Mouse (Mus musculus) forebrain, embryonic 16.5 days (tissue): ENCODE results near the gene Gltpd2. TPM values are rescaled to one million over a fixed set of nuclear protein-coding genes. Genes with fewer than 3 reads are reported as not detected.

Experiments
- ATAC-seq: fragments of 200-750 bp; cut with Nextera tagmentation; 2 replicates; pipeline ENCODE4 v1.8.0; 2017; ENCODE audit warnings: mild to moderate bottlenecking, moderate library complexity
- H3K27ac ChIP-seq: fragments of 300-500 bp; sonication (generic); 2 replicates; pipeline ENCODE4 v1.5.1; 2014; ENCODE audit warnings: low read length, control low read depth
- H3K27me3 ChIP-seq: fragments of 300-500 bp; sonication (generic); replicated peaks from 2 replicates; pipeline ENCODE4 v1.6.1; 2014; ENCODE audit warnings: low read length; ENCODE audit not compliant: control insufficient read depth, insufficient read depth
- H3K36me3 ChIP-seq: fragments of 300-500 bp; sonication (generic); 2 replicates; pipeline ENCODE4 v1.6.1; 2014; ENCODE audit not compliant: control insufficient read depth, insufficient read depth
- H3K4me1 ChIP-seq: fragments of 300-500 bp; sonication (generic); replicated peaks from 2 replicates; pipeline ENCODE4 v1.6.1; 2014; ENCODE audit warnings: low read length; ENCODE audit not compliant: control insufficient read depth, insufficient read depth
- H3K4me2 ChIP-seq: fragments of 300-500 bp; sonication (generic); 2 replicates; pipeline ENCODE4 v1.6.1; 2014; ENCODE audit warnings: mild to moderate bottlenecking, low read length, control low read depth
- H3K4me3 ChIP-seq: fragments of 300-500 bp; sonication (generic); replicated peaks from 2 replicates; pipeline ENCODE4 v1.5.1; 2014; ENCODE audit warnings: mild to moderate bottlenecking, low read length, control low read depth
- H3K9ac ChIP-seq: fragments of 300-500 bp; sonication (generic); replicated peaks from 2 replicates; pipeline ENCODE4 v1.6.1; 2014; ENCODE audit warnings: low read depth, low read length, control low read depth
- H3K9me3 ChIP-seq: fragments of 300-500 bp; sonication (generic); 2 replicates; pipeline ENCODE4 v1.6.1; 2016; ENCODE audit warnings: low read length; ENCODE audit not compliant: control insufficient read depth
- whole genome bisulfite sequencing: fragments of 180-500 bp; shearing (Covaris S2); extraction: QIAGEN DNeasy Blood & Tissue Kit; methylation state at CpG from one replicate; pipeline ENCODE4 v1.1.7; 2014; 5-methylcytosine and 5-hydroxymethylcytosine counted together
- polyA plus RNA-seq: library from polyadenylated mRNA; unstranded; fragments of >200 nt; fragmentation: Nextera tagmentation; extraction: Ambion mirVana; gene quantifications from 2 replicates; pipeline ENCODE4 v1.2.1, GENCODE M21; 2015

Gene Gltpd2
- polyA plus RNA-seq, 1 experiment from 2014 or later, result 0.18 TPM

GRCm38 (mm10) chr11:70499566-70500475, 19.2 kb upstream of the Gltpd2 start:
- H3K9me3 ChIP-seq, result no peaks in the 10 kb centered on the region
- no peak overlapping the region for H3K4me2 ChIP-seq
- no peaks in the 10 kb centered on the region for H3K4me1 ChIP-seq
- 63% methylated on average over 14 of the region's 14 CpGs for WGBS
- no peaks in the 10 kb centered on the region for H3K27me3 ChIP-seq
- no peak for ATAC-seq
- no peak overlapping the region for H3K9ac ChIP-seq
- no peak overlapping the region for H3K27ac ChIP-seq
- H3K4me3 ChIP-seq, result no peak overlapping the region
- no peaks in the 10 kb centered on the region for H3K36me3 ChIP-seq

GRCm38 (mm10) chr11:70500476-70500812, 18.6 kb upstream of the Gltpd2 start:
- Histone ChIP-seq H3K4me3 (no peak overlapping the region), H3K27ac (no peak overlapping the region), H3K9me3 (no peaks in the 10 kb centered on the region), H3K4me1 (no peaks in the 10 kb centered on the region), H3K27me3 (no peaks in the 10 kb centered on the region), H3K36me3 (no peaks in the 10 kb centered on the region), H3K9ac (no peak overlapping the region), H3K4me2 (no peak overlapping the region)
- ATAC-seq, result no peak
- WGBS, result 94% methylated on average over 1 of the region's 1 CpGs

- H3K9me3 ChIP-seq, result no peaks in the 10 kb centered on the region
- H3K4me3 ChIP-seq, result no peak overlapping the region
- no peak overlapping the region for H3K4me2 ChIP-seq
- ATAC-seq, result no peak
- no peaks in the 10 kb centered on the region for H3K36me3 ChIP-seq
- no peaks in the 10 kb centered on the region for H3K4me1 ChIP-seq
- WGBS, result 74% methylated on average over 3 of the region's 3 CpGs
- H3K27me3 ChIP-seq, result no peaks in the 10 kb centered on the region
- no peak overlapping the region for H3K9ac ChIP-seq
- no peak overlapping the region for H3K27ac ChIP-seq
Measured at GRCm38 (mm10) chr11:70502018-70502417, 17.0 kb upstream of the Gltpd2 start.

- Histone ChIP-seq H3K4me2 (no peak within 1 kb of the TSS), H3K4me3 (no peak within 1 kb of the TSS)
- ATAC-seq, result no peak
Measured at GRCm38 (mm10) chr11:70504970-70505369, 14.0 kb upstream of the Gltpd2 start, which contains the start of gene Tm4sf5. Tm4sf5 (plus strand) TSS chr11:70505244.

GRCm38 (mm10) chr11:70506385-70506784, 12.6 kb upstream of the Gltpd2 start:
- H3K9me3 ChIP-seq, result no peaks in the 10 kb centered on the region
- no peaks in the 10 kb centered on the region for H3K36me3 ChIP-seq
- 30% methylated on average over 4 of the region's 4 CpGs for WGBS
- H3K4me3 ChIP-seq, result no peak overlapping the region
- no peak for ATAC-seq
- H3K9ac ChIP-seq, result no peak overlapping the region
- no peak overlapping the region for H3K4me2 ChIP-seq
- no peak overlapping the region for H3K27ac ChIP-seq
- peaks cover 4% of the 10 kb centered on the region; the same call in 1 of the 2 replicates for H3K4me1 ChIP-seq
- H3K27me3 ChIP-seq, result 0 out of 2 replicates have a peak, but pooled peaks cover 2% of the 10 kb centered on the region

More at GRCm38 (mm10) chr11:70504970-70505369, 14.0 kb upstream of the Gltpd2 start, which contains the start of gene Tm4sf5:
- WGBS, result 88% methylated on average over 9 of the region's 9 CpGs
- Histone ChIP-seq H3K27me3 (0 out of 2 replicates have a peak, but pooled peaks cover 2% of the 10 kb centered on the region), H3K9me3 (no peaks in the 10 kb centered on the region), H3K4me1 (peaks cover 2% of the 10 kb centered on the region; the same call in 1 of the 2 replicates), H3K27ac (no peak within 1 kb of the TSS), H3K9ac (no peak within 1 kb of the TSS), H3K36me3 (no peaks in the 10 kb centered on the region)

- Histone ChIP-seq H3K4me3 (no peak overlapping the region), H3K27ac (no peak overlapping the region), H3K36me3 (no peaks in the 10 kb centered on the region), H3K4me2 (no peak overlapping the region), H3K9me3 (no peaks in the 10 kb centered on the region), H3K4me1 (peaks cover 4% of the 10 kb centered on the region; the same call in 1 of the 2 replicates), H3K9ac (no peak overlapping the region), H3K27me3 (0 out of 2 replicates have a peak, but pooled peaks cover 2% of the 10 kb centered on the region)
- ATAC-seq, result no peak
- 73% methylated on average over 7 of the region's 7 CpGs for WGBS
Measured at GRCm38 (mm10) chr11:70506962-70507515, 12.0 kb upstream of the Gltpd2 start.

- 0 out of 2 replicates have a peak, but pooled peaks cover 2% of the 10 kb centered on the region for H3K27me3 ChIP-seq
- H3K4me2 ChIP-seq, result peak overlapping the region; percentile 44
- peak; percentile 52; the same call in 1 of the 2 replicates for ATAC-seq
- no peaks in the 10 kb centered on the region for H3K9me3 ChIP-seq
- peak overlapping the region; percentile 42; the same call in 1 of the 2 replicates for H3K9ac ChIP-seq
- 8% methylated on average over 19 of the region's 19 CpGs for WGBS
- 0 out of 2 replicates have a peak overlapping the region, but pooled peaks have one; percentile 14 for H3K4me3 ChIP-seq
- H3K27ac ChIP-seq, result no peak overlapping the region
- no peaks in the 10 kb centered on the region for H3K36me3 ChIP-seq
- H3K4me1 ChIP-seq, result peaks cover 4% of the 10 kb centered on the region; the same call in 1 of the 2 replicates
Measured at GRCm38 (mm10) chr11:70509753-70510564, 9.0 kb upstream of the Gltpd2 start.

GRCm38 (mm10) chr11:70511242-70511641, 7.8 kb upstream of the Gltpd2 start:
- no peak overlapping the region for H3K9ac ChIP-seq
- whole genome bisulfite sequencing, result 84% methylated on average over 2 of the region's 2 CpGs
- ATAC-seq, result no peak

More at GRCm38 (mm10) chr11:70511242-70511641, 7.8 kb upstream of the Gltpd2 start:
- Histone ChIP-seq H3K4me2 (no peak overlapping the region), H3K4me1 (peaks cover 4% of the 10 kb centered on the region; the same call in 1 of the 2 replicates), H3K4me3 (no peak overlapping the region), H3K36me3 (no peaks in the 10 kb centered on the region), H3K27me3 (0 out of 2 replicates have a peak, but pooled peaks cover 2% of the 10 kb centered on the region), H3K27ac (no peak overlapping the region), H3K9me3 (no peaks in the 10 kb centered on the region)
